Mouse (Mus musculus): ENCODE data around the gene Inca1. TPM values are rescaled to one million over a fixed set of nuclear protein-coding genes. Genes with fewer than 3 reads are reported as not detected.

The Inca1 gene
- 0.55 and 0.96 TPM in 2 replicates for polyA plus RNA-seq (2016; fragmentation: Nextera tagmentation; extraction: Ambion mirVana)

GRCm38 (mm10) chr11:70699722-70700556 lies at the start of gene Inca1, which contains the start of gene Kif1c:
Inca1 (minus strand) TSS chr11:70700155.
Kif1c (plus strand) TSS chr11:70700548.
- Histone ChIP-seq H3K4me2 (peak within 1 kb of the TSS; percentile 79), H3K9me3 (no peaks in the 10 kb centered on the region), H3K27me3 (no peaks in the 10 kb centered on the region), H3K4me3 (replicated peaks) (peak within 1 kb of the TSS; percentile 79), H3K27ac (peak within 1 kb of the TSS; percentile 88), H3K36me3 (replicated peaks) (peaks cover 16% of the 10 kb centered on the region), H3K4me1 (peaks cover 28% of the 10 kb centered on the region), H3K9ac (peak within 1 kb of the TSS; percentile 88)
- under 1% methylated on average over 64 of the region's 69 CpGs for WGBS
- ATAC-seq (ENCODE audit: low FRiP score): peak; percentile 96

GRCm38 (mm10) chr11:70747876-70748545 lies 48.1 kb upstream of the Inca1 start:
- no peak for ATAC-seq (ENCODE audit: low FRiP score)
- Histone ChIP-seq H3K4me3 (replicated peaks) (no peak overlapping the region), H3K36me3 (replicated peaks) (no peaks in the 10 kb centered on the region), H3K4me2 (no peak overlapping the region), H3K9ac (no peak overlapping the region), H3K27ac (no peak overlapping the region), H3K27me3 (no peaks in the 10 kb centered on the region), H3K9me3 (no peaks in the 10 kb centered on the region), H3K4me1 (no peaks in the 10 kb centered on the region)
- 84% methylated on average over 4 of the region's 4 CpGs for WGBS

GRCm38 (mm10) chr11:70745636-70746035 lies 45.7 kb upstream of the Inca1 start:
- no peak overlapping the region for H3K4me3 ChIP-seq (replicated peaks)
- no peaks in the 10 kb centered on the region for H3K27me3 ChIP-seq
- ATAC-seq (ENCODE audit: low FRiP score): no peak
- H3K36me3 ChIP-seq (replicated peaks): no peaks in the 10 kb centered on the region
- 88% methylated on average over 7 of the region's 7 CpGs for WGBS
- no peaks in the 10 kb centered on the region for H3K9me3 ChIP-seq
- no peaks in the 10 kb centered on the region for H3K4me1 ChIP-seq
- H3K27ac ChIP-seq: no peak overlapping the region
- no peak overlapping the region for H3K9ac ChIP-seq
- H3K4me2 ChIP-seq: no peak overlapping the region

GRCm38 (mm10) chr11:70742581-70743459 lies 42.9 kb upstream of the Inca1 start:
- no peak overlapping the region for H3K4me2 ChIP-seq
- WGBS: 81% methylated on average over 12 of the region's 12 CpGs
- no peak for ATAC-seq (ENCODE audit: low FRiP score)

GRCm38 (mm10) chr11:70742117-70742516 lies 42.2 kb upstream of the Inca1 start:
- no peaks in the 10 kb centered on the region for H3K9me3 ChIP-seq
- 88% methylated on average over 7 of the region's 7 CpGs for WGBS
- no peak overlapping the region for H3K4me2 ChIP-seq
- H3K36me3 ChIP-seq (replicated peaks): no peaks in the 10 kb centered on the region
- no peak for ATAC-seq (ENCODE audit: low FRiP score)
- no peaks in the 10 kb centered on the region for H3K27me3 ChIP-seq
- H3K4me3 ChIP-seq (replicated peaks): no peak overlapping the region
- no peak overlapping the region for H3K27ac ChIP-seq
- H3K4me1 ChIP-seq: no peaks in the 10 kb centered on the region
- H3K9ac ChIP-seq: no peak overlapping the region

More at GRCm38 (mm10) chr11:70742581-70743459, 42.9 kb upstream of the Inca1 start:
- no peak overlapping the region for H3K4me3 ChIP-seq (replicated peaks)
- no peak overlapping the region for H3K27ac ChIP-seq
- H3K9me3 ChIP-seq: no peaks in the 10 kb centered on the region
- no peak overlapping the region for H3K9ac ChIP-seq
- no peaks in the 10 kb centered on the region for H3K36me3 ChIP-seq (replicated peaks)
- H3K4me1 ChIP-seq: no peaks in the 10 kb centered on the region
- no peaks in the 10 kb centered on the region for H3K27me3 ChIP-seq

- no peaks in the 10 kb centered on the region for H3K27me3 ChIP-seq
- H3K36me3 ChIP-seq (replicated peaks): no peaks in the 10 kb centered on the region
- no peak overlapping the region for H3K27ac ChIP-seq
- H3K9ac ChIP-seq: no peak overlapping the region
- no peaks in the 10 kb centered on the region for H3K9me3 ChIP-seq
- ATAC-seq (ENCODE audit: low FRiP score): no peak
- no peak overlapping the region for H3K4me3 ChIP-seq (replicated peaks)
- H3K4me2 ChIP-seq: no peak overlapping the region
- 92% methylated on average over 3 of the region's 3 CpGs for WGBS
- no peaks in the 10 kb centered on the region for H3K4me1 ChIP-seq
Measured at GRCm38 (mm10) chr11:70741603-70742002, 41.6 kb upstream of the Inca1 start.

- H3K9me3 ChIP-seq: no peaks in the 10 kb centered on the region
- no peak overlapping the region for H3K4me3 ChIP-seq (replicated peaks)
- H3K36me3 ChIP-seq (replicated peaks): no peaks in the 10 kb centered on the region
- no peak overlapping the region for H3K27ac ChIP-seq
- no peaks in the 10 kb centered on the region for H3K4me1 ChIP-seq
- WGBS: 78% methylated on average over 5 of the region's 5 CpGs
- no peaks in the 10 kb centered on the region for H3K27me3 ChIP-seq
- no peak overlapping the region for H3K9ac ChIP-seq
- no peak overlapping the region for H3K4me2 ChIP-seq
- ATAC-seq (ENCODE audit: low FRiP score): no peak
Measured at GRCm38 (mm10) chr11:70737749-70738148, 37.8 kb upstream of the Inca1 start.

GRCm38 (mm10) chr11:70733256-70733655 lies 33.3 kb upstream of the Inca1 start:
- H3K27me3 ChIP-seq: no peaks in the 10 kb centered on the region
- ATAC-seq (ENCODE audit: low FRiP score): no peak
- no peak overlapping the region for H3K4me2 ChIP-seq
- no peaks in the 10 kb centered on the region for H3K9me3 ChIP-seq
- no peak overlapping the region for H3K9ac ChIP-seq
- 77% methylated on average over 5 of the region's 5 CpGs for WGBS
- H3K4me1 ChIP-seq: no peaks in the 10 kb centered on the region
- H3K4me3 ChIP-seq (replicated peaks): no peak overlapping the region
- H3K36me3 ChIP-seq (replicated peaks): peaks cover 5% of the 10 kb centered on the region
- no peak overlapping the region for H3K27ac ChIP-seq

- ATAC-seq (ENCODE audit: low FRiP score): no peak
- H3K9ac ChIP-seq: no peak overlapping the region
- peaks cover 26% of the 10 kb centered on the region for H3K36me3 ChIP-seq (replicated peaks)
- H3K9me3 ChIP-seq: no peaks in the 10 kb centered on the region
- no peaks in the 10 kb centered on the region for H3K4me1 ChIP-seq
- WGBS: 71% methylated on average over 5 of the region's 5 CpGs
- no peak overlapping the region for H3K4me3 ChIP-seq (replicated peaks)
- no peak overlapping the region for H3K27ac ChIP-seq
- no peaks in the 10 kb centered on the region for H3K27me3 ChIP-seq
- no peak overlapping the region for H3K4me2 ChIP-seq
Measured at GRCm38 (mm10) chr11:70731178-70731577, 31.2 kb upstream of the Inca1 start.

GRCm38 (mm10) chr11:70730427-70731038 lies 30.6 kb upstream of the Inca1 start:
- Histone ChIP-seq H3K4me3 (replicated peaks) (no peak overlapping the region), H3K27me3 (no peaks in the 10 kb centered on the region), H3K4me1 (no peaks in the 10 kb centered on the region), H3K36me3 (replicated peaks) (peaks cover 32% of the 10 kb centered on the region), H3K4me2 (no peak overlapping the region), H3K9ac (no peak overlapping the region), H3K9me3 (no peaks in the 10 kb centered on the region), H3K27ac (no peak overlapping the region)
- 84% methylated on average over 9 of the region's 9 CpGs for WGBS
- ATAC-seq (ENCODE audit: low FRiP score): no peak

- H3K4me2 ChIP-seq: no peak overlapping the region
- no peaks in the 10 kb centered on the region for H3K27me3 ChIP-seq
- H3K27ac ChIP-seq: no peak overlapping the region
- ATAC-seq (ENCODE audit: low FRiP score): no peak
- no peak overlapping the region for H3K4me3 ChIP-seq (replicated peaks)
- no peaks in the 10 kb centered on the region for H3K9me3 ChIP-seq
- no peaks in the 10 kb centered on the region for H3K4me1 ChIP-seq
- 89% methylated on average over 5 of the region's 5 CpGs for WGBS
- no peak overlapping the region for H3K9ac ChIP-seq
- H3K36me3 ChIP-seq (replicated peaks): peaks cover 57% of the 10 kb centered on the region
Measured at GRCm38 (mm10) chr11:70727385-70727784, 27.4 kb upstream of the Inca1 start.

- no peak overlapping the region for H3K27ac ChIP-seq
- ATAC-seq (ENCODE audit: low FRiP score): no peak
- H3K36me3 ChIP-seq (replicated peaks): peaks cover 63% of the 10 kb centered on the region
- no peak overlapping the region for H3K4me3 ChIP-seq (replicated peaks)
- no peaks in the 10 kb centered on the region for H3K9me3 ChIP-seq
- no peak overlapping the region for H3K9ac ChIP-seq
- no peaks in the 10 kb centered on the region for H3K4me1 ChIP-seq
- no peak overlapping the region for H3K4me2 ChIP-seq
- H3K27me3 ChIP-seq: no peaks in the 10 kb centered on the region
- 94% methylated on average over 2 of the region's 2 CpGs for WGBS
Measured at GRCm38 (mm10) chr11:70726585-70726984, 26.6 kb upstream of the Inca1 start.
